Mouse (Mus musculus): ENCODE results near the gene Rnf167. TPM values are rescaled to one million over a fixed set of nuclear protein-coding genes. Genes with fewer than 3 reads are reported as not detected.
A peak's percentile ranks its signal among the peaks of the same experiment; 100 is the strongest.

Rnf167 gene
- 73.2 and 75.9 TPM in 2 replicates for polyA plus RNA-seq (2014; fragmentation: Nextera tagmentation; extraction: Ambion mirVana)

DNA sequence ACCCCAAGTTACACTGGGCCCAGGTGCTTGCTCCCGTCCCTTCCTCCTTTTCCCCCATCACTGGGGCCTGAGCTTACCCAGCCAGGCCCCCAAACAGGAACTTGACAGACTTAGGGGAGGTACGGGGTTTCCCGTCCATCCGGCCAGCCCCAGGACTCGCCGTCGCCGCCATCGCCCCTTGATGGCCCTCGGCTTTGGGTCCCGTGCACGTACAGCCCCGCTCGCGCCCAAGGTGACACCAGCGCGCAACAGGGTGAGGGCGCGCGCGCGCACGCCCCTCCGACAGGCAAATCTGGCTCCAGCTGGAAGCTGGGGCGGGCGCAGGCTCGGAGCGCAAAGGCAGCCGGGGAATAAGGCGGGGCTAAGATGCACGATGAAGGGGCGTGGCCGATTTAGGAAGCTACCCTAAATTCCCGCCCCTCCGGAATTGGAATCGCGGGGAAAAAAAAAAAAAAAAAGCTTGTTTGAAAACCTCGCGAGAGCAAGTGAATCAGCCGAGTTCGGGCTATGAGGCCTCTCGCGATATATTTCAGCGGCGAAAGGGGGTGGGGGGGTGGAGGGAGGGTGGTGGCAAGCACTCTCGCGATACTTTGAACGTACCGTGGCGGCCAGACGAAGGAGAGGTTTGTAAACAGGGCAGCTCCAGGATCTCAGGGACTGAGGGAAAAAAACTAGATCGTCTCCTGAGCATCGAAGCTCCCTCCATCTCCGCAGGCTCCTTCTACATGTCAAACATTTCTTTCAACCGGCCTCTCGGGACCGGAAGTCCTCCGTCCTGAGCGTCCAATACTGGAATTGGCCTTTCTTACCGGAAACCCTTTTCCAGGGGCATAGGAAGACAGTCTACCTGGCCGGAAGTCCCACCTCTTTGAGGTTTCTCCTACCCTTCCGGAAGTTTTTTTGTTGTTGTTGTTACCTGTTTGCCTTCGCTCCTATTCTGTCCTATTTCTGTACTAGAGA lies at the start of gene Rnf167, which contains the start of gene Slc25a11:
TSS of gene Rnf167 (plus strand) at position 545 of the 960 bp plus-strand sequence.
TSS of gene Slc25a11 (minus strand) at position 789 of the 960 bp plus-strand sequence.
- ATAC-seq (ENCODE audit: insufficient number of reproducible peaks, insufficient read depth, low FRiP score, low read depth) = peak; percentile 85
- under 1% methylated on average over 63 of the region's 63 CpGs for WGBS
- H3K36me3 ChIP-seq (ENCODE audit: control insufficient read depth, insufficient read depth, low read length) = peaks cover 72% of the 10 kb centered on the region
- H3K9me3 ChIP-seq (ENCODE audit: control insufficient read depth, low read length) = no peaks in the 10 kb centered on the region
- H3K4me1 ChIP-seq (ENCODE audit: control insufficient read depth in 2 of 2, insufficient read depth in 2 of 2, low read length in 2 of 2) = peaks cover 14 to 42% of the 10 kb centered on the region in 2 experiments
- peak within 1 kb of the TSS; percentile 99 for H3K9ac ChIP-seq (ENCODE audit: low read length)
- peak within 1 kb of the TSS; percentile 96 to 97 for H3K27ac ChIP-seq (replicated peaks in 1 of 2; ENCODE audit: control insufficient read depth in 1 of 2, insufficient read depth in 1 of 2, low read depth in 2 of 2, low read length in 2 of 2)
- peak within 1 kb of the TSS; percentile 66 to 95 for H3K4me3 ChIP-seq (ENCODE audit: control insufficient read depth in 1 of 2, insufficient read depth in 1 of 2, low read depth in 1 of 2, low read length in 2 of 2)
- peak within 1 kb of the TSS; percentile 99 for H3K4me2 ChIP-seq (ENCODE audit: low read length)
- H3K27me3 ChIP-seq (ENCODE audit: control insufficient read depth, insufficient read depth, low read length) = no peaks in the 10 kb centered on the region

DNA sequence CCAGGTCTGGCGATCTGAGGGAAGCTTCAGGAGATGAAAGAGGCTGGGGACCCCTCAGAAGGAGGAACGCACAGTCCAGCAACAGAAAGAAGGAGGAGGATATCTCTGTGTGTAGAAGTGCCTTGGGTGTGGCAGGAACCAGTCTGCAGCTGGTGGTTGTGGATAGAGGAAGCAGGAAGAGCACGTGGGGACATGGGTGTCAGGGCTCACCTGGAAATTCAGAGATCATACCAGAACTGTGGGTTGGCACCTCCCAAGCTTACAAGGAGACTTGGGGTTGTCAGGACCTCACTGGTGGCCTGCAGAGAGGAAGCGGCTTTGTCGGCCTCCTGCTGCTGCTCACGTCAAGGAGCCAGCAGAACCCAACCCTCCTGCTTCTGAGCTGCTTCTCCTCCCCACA lies 49.7 kb upstream of the Rnf167 start:
- H3K4me2 ChIP-seq (ENCODE audit: low read length) = no peak overlapping the region
- WGBS = 80% methylated on average over 6 of the region's 6 CpGs

DNA sequence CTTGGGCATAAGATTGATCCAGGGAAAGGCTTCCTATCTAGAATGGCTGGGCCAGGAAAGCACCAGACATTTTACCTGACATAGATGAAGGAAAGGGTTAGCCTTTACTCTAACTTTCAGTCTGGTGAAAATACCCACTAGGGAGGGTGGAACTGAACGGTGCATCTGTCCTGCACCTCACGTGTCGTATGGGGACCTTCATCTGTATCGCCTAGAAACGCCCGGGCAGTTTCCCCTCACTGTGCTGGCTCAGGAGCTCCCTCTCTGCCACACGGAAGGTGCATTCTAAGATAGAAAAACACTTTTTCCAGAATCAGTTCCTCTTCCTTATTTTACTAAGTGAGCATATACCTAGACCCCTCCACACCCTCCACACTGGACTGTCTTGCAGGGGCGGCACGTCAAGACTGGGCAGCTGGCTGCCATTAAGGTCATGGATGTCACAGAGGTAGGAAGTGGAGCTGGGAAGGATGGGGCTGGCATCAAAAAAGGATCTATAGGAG lies 48.5 kb upstream of the Rnf167 start:
- Histone ChIP-seq H3K9ac (ENCODE audit: low read length) (no peak overlapping the region), H3K4me2 (ENCODE audit: low read length) (no peak overlapping the region), H3K27ac (replicated peaks in 1 of 2; ENCODE audit: control insufficient read depth in 1 of 2, insufficient read depth in 1 of 2, low read depth in 2 of 2, low read length in 2 of 2) (no peak overlapping the region), H3K4me3 (ENCODE audit: control insufficient read depth in 1 of 2, insufficient read depth in 1 of 2, low read depth in 1 of 2, low read length in 2 of 2) (no peak overlapping the region), H3K9me3 (ENCODE audit: control insufficient read depth, low read length) (no peaks in the 10 kb centered on the region), H3K4me1 (ENCODE audit: control insufficient read depth in 2 of 2, insufficient read depth in 2 of 2, low read length in 2 of 2) (peaks cover 4 to 7% of the 10 kb centered on the region in 2 experiments; a peak in 2 of 4 replicates), H3K36me3 (ENCODE audit: control insufficient read depth, insufficient read depth, low read length) (peaks cover 54% of the 10 kb centered on the region), H3K27me3 (ENCODE audit: control insufficient read depth, insufficient read depth, low read length) (no peaks in the 10 kb centered on the region)
- 87% methylated on average over 9 of the region's 9 CpGs for WGBS
- ATAC-seq (ENCODE audit: insufficient number of reproducible peaks, insufficient read depth, low FRiP score, low read depth) = no peak

More for the DNA sequence above, 49.7 kb upstream of the Rnf167 start:
- no peak overlapping the region for H3K27ac ChIP-seq (replicated peaks in 1 of 2; ENCODE audit: control insufficient read depth in 1 of 2, insufficient read depth in 1 of 2, low read depth in 2 of 2, low read length in 2 of 2)
- no peaks in the 10 kb centered on the region for H3K9me3 ChIP-seq (ENCODE audit: control insufficient read depth, low read length)
- ATAC-seq (ENCODE audit: insufficient number of reproducible peaks, insufficient read depth, low FRiP score, low read depth) = no peak
- H3K27me3 ChIP-seq (ENCODE audit: control insufficient read depth, insufficient read depth, low read length) = no peaks in the 10 kb centered on the region
- H3K4me3 ChIP-seq (ENCODE audit: control insufficient read depth in 1 of 2, insufficient read depth in 1 of 2, low read depth in 1 of 2, low read length in 2 of 2) = no peak overlapping the region
- H3K36me3 ChIP-seq (ENCODE audit: control insufficient read depth, insufficient read depth, low read length) = peaks cover 44% of the 10 kb centered on the region
- no peak overlapping the region for H3K9ac ChIP-seq (ENCODE audit: low read length)
- H3K4me1 ChIP-seq (ENCODE audit: control insufficient read depth in 2 of 2, insufficient read depth in 2 of 2, low read length in 2 of 2) = peaks cover 4 to 7% of the 10 kb centered on the region in 2 experiments; a peak in 2 of 4 replicates

DNA sequence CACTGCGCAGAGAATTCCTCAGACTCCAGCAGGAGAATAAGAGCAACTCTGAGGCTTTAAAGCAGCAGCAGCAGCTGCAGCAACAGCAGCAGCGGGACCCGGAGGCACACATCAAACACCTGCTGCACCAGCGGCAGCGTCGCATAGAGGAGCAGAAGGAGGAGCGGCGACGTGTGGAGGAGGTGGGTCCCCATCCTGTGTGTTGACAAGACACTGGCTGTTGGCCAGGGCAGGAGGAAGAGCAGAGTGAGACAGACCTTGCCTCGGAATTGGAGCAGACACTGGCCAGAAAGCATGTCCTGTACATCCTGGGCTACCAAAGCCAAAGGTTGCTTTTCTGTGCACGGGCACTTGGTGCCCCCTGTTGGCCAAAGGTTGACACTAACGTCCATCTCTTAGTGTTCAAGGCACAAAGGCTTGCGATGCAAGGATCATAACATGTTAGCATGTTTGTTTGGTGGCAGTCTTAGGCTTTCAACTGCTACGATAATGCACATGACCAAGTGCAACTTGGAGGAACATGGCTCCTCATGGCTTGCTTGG lies 41.9 kb upstream of the Rnf167 start:
- Histone ChIP-seq H3K4me3 (ENCODE audit: control insufficient read depth in 1 of 2, insufficient read depth in 1 of 2, low read depth in 1 of 2, low read length in 2 of 2) (no peak overlapping the region), H3K4me2 (ENCODE audit: low read length) (no peak overlapping the region), H3K36me3 (ENCODE audit: control insufficient read depth, insufficient read depth, low read length) (peaks cover 88% of the 10 kb centered on the region), H3K27ac (replicated peaks in 1 of 2; ENCODE audit: control insufficient read depth in 1 of 2, insufficient read depth in 1 of 2, low read depth in 2 of 2, low read length in 2 of 2) (no peak overlapping the region), H3K9ac (ENCODE audit: low read length) (no peak overlapping the region), H3K4me1 (ENCODE audit: control insufficient read depth in 2 of 2, insufficient read depth in 2 of 2, low read length in 2 of 2) (no peaks in the 10 kb centered on the region), H3K27me3 (ENCODE audit: control insufficient read depth, insufficient read depth, low read length) (no peaks in the 10 kb centered on the region), H3K9me3 (ENCODE audit: control insufficient read depth, low read length) (no peaks in the 10 kb centered on the region)
- ATAC-seq (ENCODE audit: insufficient number of reproducible peaks, insufficient read depth, low FRiP score, low read depth) = no peak
- 47% methylated on average over 14 of the region's 14 CpGs for WGBS

DNA sequence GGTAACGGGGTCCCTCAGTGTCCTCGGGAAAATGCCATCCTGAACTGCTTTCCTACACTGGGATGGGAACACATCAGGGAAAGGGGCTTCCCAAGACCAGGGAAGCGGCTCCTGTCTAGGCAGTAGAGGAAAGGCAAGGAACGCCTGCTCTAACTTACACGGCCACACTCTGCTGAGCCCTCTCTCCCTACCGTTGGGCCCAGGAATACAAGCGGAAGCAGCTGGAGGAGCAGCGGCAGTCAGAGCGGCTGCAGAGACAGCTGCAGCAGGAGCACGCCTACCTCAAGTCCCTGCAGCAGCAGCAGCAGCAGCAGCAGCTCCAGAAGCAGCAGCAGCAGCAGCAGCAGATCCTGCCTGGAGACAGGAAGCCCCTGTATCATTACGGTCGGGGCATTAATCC lies 40.3 kb upstream of the Rnf167 start:
- H3K36me3 ChIP-seq (ENCODE audit: control insufficient read depth, insufficient read depth, low read length) = peaks cover 95% of the 10 kb centered on the region
- no peak overlapping the region for H3K9ac ChIP-seq (ENCODE audit: low read length)
- no peak overlapping the region for H3K4me2 ChIP-seq (ENCODE audit: low read length)
- H3K9me3 ChIP-seq (ENCODE audit: control insufficient read depth, low read length) = no peaks in the 10 kb centered on the region
- no peak overlapping the region for H3K4me3 ChIP-seq (ENCODE audit: control insufficient read depth in 1 of 2, insufficient read depth in 1 of 2, low read depth in 1 of 2, low read length in 2 of 2)
- no peak for ATAC-seq (ENCODE audit: insufficient number of reproducible peaks, insufficient read depth, low FRiP score, low read depth)
- H3K4me1 ChIP-seq (ENCODE audit: control insufficient read depth in 2 of 2, insufficient read depth in 2 of 2, low read length in 2 of 2) = no peaks in the 10 kb centered on the region
- no peaks in the 10 kb centered on the region for H3K27me3 ChIP-seq (ENCODE audit: control insufficient read depth, insufficient read depth, low read length)
- 69% methylated on average over 12 of the region's 12 CpGs for WGBS
- no peak overlapping the region for H3K27ac ChIP-seq (replicated peaks in 1 of 2; ENCODE audit: control insufficient read depth in 1 of 2, insufficient read depth in 1 of 2, low read depth in 2 of 2, low read length in 2 of 2)

DNA sequence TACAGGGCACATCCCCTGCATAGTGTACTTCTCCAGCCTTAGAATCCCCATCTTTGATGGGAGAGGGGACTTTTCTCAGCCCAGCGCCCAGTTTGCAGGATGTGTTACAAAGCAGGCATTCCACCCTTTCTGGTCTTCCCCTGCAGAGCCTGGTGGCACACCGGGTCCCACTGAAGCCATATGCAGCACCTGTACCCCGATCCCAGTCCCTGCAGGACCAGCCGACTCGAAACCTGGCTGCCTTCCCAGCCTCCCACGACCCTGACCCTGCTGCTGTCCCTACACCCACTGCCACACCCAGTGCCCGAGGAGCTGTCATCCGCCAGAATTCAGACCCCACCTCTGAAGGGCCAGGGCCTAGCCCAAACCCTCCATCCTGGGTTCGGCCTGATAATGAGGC lies 39.4 kb upstream of the Rnf167 start:
- no peak for ATAC-seq (ENCODE audit: insufficient number of reproducible peaks, insufficient read depth, low FRiP score, low read depth)
- Histone ChIP-seq H3K9ac (ENCODE audit: low read length) (no peak overlapping the region), H3K4me1 (ENCODE audit: control insufficient read depth in 2 of 2, insufficient read depth in 2 of 2, low read length in 2 of 2) (no peaks in the 10 kb centered on the region), H3K4me3 (ENCODE audit: control insufficient read depth in 1 of 2, insufficient read depth in 1 of 2, low read depth in 1 of 2, low read length in 2 of 2) (no peak overlapping the region), H3K4me2 (ENCODE audit: low read length) (no peak overlapping the region), H3K27me3 (ENCODE audit: control insufficient read depth, insufficient read depth, low read length) (no peaks in the 10 kb centered on the region), H3K27ac (replicated peaks in 1 of 2; ENCODE audit: control insufficient read depth in 1 of 2, insufficient read depth in 1 of 2, low read depth in 2 of 2, low read length in 2 of 2) (no peak overlapping the region), H3K9me3 (ENCODE audit: control insufficient read depth, low read length) (no peaks in the 10 kb centered on the region), H3K36me3 (ENCODE audit: control insufficient read depth, insufficient read depth, low read length) (peaks cover 95% of the 10 kb centered on the region)
- 85% methylated on average over 9 of the region's 9 CpGs for WGBS

DNA sequence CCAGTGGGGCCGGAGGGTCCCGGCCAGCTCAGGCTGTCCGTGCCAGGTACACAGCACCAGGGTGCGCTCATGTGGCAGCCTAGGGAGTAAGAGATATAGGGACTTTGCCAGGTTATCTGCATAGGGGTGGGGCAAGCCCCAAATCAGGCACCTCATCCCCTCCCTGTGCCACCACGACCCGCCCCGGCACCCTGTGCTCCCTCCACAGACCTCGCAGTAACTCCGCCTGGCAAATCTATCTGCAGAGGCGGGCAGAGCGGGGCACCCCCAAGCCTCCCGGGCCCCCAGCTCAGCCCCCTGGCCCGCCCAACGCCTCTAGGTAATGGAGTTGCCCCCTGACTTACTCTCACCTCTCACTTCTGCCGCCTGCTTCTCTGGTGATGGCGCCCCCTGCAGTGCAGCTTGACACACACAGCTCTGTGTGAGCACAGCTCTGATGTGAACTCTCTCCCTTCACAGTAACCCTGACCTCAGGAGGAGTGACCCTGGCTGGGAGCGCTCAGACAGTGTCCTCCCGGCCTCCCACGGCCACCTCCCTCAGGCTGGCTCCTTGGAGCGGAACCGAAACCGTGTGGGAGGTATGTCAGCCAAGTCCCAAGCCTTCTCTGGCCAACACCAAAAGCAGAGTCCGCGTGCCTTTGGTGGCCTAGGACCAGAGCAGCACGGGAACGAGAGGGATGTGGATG lies 38.5 kb upstream of the Rnf167 start:
- Histone ChIP-seq H3K4me3 (ENCODE audit: control insufficient read depth in 1 of 2, insufficient read depth in 1 of 2, low read depth in 1 of 2, low read length in 2 of 2) (no peak overlapping the region), H3K9me3 (ENCODE audit: control insufficient read depth, low read length) (no peaks in the 10 kb centered on the region), H3K4me2 (ENCODE audit: low read length) (no peak overlapping the region), H3K36me3 (ENCODE audit: control insufficient read depth, insufficient read depth, low read length) (peaks cover 96% of the 10 kb centered on the region), H3K27me3 (ENCODE audit: control insufficient read depth, insufficient read depth, low read length) (no peaks in the 10 kb centered on the region), H3K4me1 (ENCODE audit: control insufficient read depth in 2 of 2, insufficient read depth in 2 of 2, low read length in 2 of 2) (no peaks in the 10 kb centered on the region), H3K27ac (replicated peaks in 1 of 2; ENCODE audit: control insufficient read depth in 1 of 2, insufficient read depth in 1 of 2, low read depth in 2 of 2, low read length in 2 of 2) (no peak overlapping the region), H3K9ac (ENCODE audit: low read length) (no peak overlapping the region)
- ATAC-seq (ENCODE audit: insufficient number of reproducible peaks, insufficient read depth, low FRiP score, low read depth) = no peak
- 87% methylated on average over 25 of the region's 26 CpGs for WGBS

Data from heart, embryonic 14.5 days (tissue).